Mouse (Mus musculus) cerebellum, adult 2 months (tissue): ENCODE data around the gene Cog5.

ENCODE experiments used
- CTCF ChIP-seq: fragments of 200-500 bp; IDR thresholded peaks from 2 replicates; pipeline ENCODE4 v1.5.1; 2011; ENCODE audit warnings: low read depth, mild to moderate bottlenecking, control low read depth, low read length, moderate library complexity, borderline replicate concordance; ENCODE audit not compliant: insufficient read depth
- POLR2A ChIP-seq: fragments of 200-500 bp; IDR thresholded peaks from 2 replicates; pipeline ENCODE4 v1.6.1; 2011; ENCODE audit warnings: low read length, control low read depth, borderline replicate concordance; ENCODE audit not compliant: insufficient read depth

DNA sequence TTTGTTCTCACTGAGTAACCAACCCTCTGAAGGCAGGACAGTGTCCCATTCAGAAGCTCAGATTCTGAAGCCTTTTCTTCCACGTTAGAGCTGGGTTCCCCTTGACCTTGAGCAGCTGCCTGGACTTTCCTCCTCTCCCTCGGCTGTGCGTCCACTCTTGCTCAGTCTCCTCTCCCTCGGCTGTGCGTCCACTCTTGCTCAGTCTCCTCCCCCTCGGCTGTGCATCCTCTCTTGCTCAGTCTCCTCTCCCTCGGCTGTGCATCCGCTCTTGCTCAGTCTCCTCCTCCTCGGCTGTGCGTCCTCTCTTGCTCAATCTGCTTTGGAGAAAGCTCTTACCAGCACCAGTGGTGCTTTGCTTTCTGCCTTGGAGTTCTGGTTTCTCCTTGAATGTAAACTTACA is 171.2 kb downstream of the Cog5 start:
- TF ChIP-seq CTCF (no peak), POLR2A (no peak)
